Mouse (Mus musculus) left cerebral cortex, adult 18-20 months (tissue): ENCODE results near the gene Plcxd2. TPM values are rescaled to one million over a fixed set of nuclear protein-coding genes. Genes with fewer than 3 reads are reported as not detected.

Experiments
- DNase-seq, 2 experiments: peaks; one replicate each; pipeline ENCODE4 v3.0.0; 2021 to 2022; ENCODE audit warnings: low spot score in 2 of 2, mixed read lengths in 1 of 2
- total RNA-seq, 2 experiments: library from RNA; stranded (reverse); gene quantifications; 2 replicates each; pipeline ENCODE4 v1.2.3; 2021

The Plcxd2 gene
- total RNA-seq, 2 experiments from 2014 or later, result 71.3 to 82.2 TPM

DNA sequence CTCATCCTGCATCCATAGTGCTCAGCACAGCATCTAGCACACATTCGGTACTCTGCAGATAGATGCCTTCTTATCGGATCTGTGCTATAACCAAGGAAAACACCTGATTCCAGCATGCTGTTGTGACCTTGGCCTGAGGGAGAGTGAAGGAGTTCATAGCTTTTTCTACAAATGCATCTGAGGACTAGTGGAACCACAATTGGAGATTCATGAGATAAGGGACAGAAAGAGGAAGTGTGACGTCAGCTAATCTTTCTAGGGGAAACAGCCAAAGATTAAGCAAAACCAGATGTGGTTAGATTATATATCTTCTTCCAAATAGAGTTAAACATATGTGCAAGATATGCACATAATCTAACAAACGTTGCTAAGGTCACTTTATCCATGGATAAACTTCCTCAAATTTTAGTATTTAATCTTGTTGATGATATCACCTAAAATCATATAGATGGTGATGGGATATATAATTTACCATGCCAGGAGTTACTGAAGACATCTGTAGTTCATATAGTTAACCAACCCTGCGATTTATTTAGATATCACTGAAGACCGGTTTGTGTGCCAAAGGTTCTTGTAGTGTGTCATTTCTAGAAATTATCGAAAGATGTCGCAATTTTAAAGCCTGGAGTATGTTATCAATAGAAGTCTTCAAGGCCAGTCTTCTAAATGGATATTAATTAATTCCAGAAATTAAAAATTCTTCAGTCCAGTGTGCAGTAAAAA lies 67.7 kb downstream of the Plcxd2 start:
- DNase-seq, result no peak

DNA sequence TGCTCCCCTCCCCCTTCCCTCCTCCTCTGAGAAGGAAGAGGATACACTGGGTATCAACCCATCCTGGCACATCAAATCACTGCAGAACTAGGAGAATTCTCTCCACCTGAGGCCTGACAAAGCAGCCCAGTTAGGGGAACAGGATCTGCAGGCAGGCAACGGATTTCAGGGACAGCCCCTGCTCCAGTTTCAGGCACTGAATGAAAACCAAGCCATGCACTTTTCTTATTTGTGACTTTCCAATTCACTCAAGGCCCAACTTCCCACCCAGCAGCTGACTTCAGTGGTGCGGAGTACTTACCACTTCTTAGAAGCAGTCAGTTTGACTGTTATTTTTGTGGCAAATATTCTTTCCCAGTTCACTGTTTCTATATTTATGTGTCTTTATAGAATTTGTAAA lies 69.3 kb downstream of the Plcxd2 start:
- DNase-seq, result no peak

- no peak for DNase-seq
These were observed 70.6 kb downstream of the Plcxd2 start for GRCm38 (mm10) chr16:45939436-45939835.

- no peak for DNase-seq
These were observed 72.6 kb downstream of the Plcxd2 start for GRCm38 (mm10) chr16:45937381-45937780.

DNA sequence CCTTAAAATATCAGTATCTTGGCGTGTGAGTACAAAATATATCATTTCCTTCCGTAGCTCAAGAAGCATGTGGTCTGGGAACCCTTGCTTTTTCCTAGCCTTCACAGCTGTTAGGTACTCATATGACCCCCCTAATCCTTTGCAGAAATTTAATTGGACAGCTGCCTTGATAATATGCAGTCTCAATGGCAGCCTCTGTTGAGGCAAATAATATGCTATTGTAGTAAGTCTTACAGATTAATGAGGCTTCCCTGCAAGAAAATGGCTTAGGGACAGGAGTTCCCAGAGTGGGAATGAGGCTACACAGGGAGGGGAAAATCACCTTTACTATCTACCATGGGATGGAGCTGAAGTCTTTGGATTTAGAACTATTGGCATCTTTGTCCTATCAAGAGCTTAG lies 73.5 kb downstream of the Plcxd2 start:
- DNase-seq, result no peak

- DNase-seq, result no peak
These were observed 74.0 kb downstream of the Plcxd2 start for GRCm38 (mm10) chr16:45935956-45936483.

GRCm38 (mm10) chr16:45934721-45935407 lies 75.2 kb downstream of the Plcxd2 start:
- no peak for DNase-seq

DNA sequence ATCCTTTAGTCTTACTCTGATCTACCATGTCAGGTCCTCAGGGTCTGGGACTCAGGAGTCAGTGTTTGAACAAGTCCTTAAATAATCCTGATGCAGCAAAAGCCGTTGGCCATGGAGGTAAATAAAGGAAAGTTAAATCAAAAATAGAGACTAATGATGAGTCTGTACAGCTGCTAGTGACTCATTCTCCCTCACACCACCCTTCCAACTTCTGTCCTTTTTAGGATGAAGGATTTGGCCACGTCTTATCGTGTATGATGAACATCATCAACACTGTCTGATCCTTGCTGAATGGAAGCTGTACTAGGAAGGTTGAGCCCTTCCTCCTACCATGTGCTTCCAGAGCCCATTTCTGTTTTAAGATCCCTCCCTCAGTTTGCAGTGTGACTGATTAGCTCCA lies 79.7 kb downstream of the Plcxd2 start:
- DNase-seq, result no peak

DNA sequence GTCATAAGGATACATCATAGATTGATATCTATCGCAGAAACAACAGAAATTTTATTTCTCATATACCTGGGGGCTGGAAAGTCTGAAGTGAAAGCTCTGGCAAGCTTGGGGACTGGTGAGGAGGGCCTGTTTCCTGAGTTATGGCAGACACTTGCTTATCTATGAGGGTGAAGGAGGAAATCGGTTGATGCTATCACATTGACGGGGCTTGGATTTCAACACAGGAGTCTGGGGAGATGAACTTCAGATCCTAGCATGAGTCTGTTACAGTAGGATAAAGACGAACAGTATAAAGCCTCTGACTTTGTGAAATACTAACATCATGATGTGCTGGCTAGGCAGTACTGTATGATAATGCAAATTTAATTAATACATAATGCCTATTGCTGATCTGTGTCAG lies 81.9 kb downstream of the Plcxd2 start:
- DNase-seq, result no peak

DNA sequence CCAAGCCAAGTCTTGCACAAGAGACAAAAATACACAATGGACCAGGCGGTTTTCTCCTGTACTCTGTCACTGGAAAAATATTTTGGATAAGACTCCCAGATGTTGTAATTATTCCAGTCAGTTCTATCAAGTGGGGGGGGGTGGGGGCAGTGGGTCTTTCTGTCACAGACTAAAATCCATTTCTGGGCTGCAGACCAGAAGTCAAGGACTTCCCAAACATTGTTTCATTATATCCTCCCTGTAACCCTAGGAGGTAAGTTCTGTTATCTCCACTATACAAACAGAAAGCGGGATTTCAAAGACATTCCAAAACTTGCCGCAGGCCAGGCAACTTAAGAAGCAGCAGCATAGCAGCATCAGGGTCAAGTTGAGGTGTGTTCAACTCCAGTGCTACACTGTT lies 82.4 kb downstream of the Plcxd2 start:
- no peak for DNase-seq

DNA sequence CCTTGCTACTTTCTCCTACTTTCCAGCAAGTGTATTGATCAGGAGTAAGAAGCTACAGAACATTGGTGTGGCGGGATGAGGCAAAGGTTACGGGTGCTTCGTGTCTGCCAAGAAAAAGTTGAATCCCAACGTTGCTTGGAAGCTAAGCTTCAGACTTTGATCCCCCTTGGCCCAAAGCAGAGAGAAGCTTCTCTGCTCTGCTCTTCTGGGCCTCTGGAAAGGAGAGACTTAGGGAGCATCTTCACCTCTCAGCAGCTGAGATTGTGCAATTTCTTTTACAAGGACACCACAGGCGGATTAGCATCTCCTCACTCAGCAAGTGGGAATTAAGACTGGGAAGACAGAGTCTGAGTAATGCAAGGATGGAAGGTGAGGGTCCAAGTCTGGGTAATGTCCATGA lies 83.1 kb downstream of the Plcxd2 start:
- no peak for DNase-seq

DNA sequence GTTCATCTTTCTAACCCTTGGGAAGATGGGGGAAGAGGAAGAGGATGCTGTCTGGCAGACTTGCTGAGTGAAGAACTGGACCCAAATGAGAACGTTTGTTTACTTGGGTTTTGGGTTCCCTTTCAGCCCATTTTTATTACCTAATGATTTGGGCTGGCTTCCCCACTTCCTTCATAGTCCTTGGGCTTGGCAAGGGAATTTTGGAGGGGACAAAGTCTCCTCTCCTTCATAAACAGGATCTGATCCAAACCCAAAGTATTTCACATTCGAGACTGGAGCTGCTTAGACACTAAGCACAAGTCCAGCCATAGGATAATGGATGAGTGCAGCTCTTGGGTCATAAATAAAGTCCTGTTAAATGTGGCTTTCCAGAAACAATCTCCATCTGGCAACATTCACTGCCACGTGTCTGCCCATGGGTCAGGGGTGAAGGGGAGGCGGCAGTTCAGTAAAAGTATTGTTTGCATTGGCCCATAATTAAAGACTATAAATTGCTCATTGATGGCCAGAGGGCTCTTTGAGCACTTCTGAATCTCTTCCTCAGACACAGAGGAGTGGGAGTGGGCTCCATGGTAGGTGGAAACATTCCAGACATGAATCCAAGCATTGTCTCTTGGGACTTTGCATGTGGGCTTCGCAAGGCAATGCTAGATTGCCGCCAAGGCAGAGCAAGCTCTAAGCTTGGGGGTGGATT lies 86.1 kb downstream of the Plcxd2 start:
- DNase-seq, result no peak

DNA sequence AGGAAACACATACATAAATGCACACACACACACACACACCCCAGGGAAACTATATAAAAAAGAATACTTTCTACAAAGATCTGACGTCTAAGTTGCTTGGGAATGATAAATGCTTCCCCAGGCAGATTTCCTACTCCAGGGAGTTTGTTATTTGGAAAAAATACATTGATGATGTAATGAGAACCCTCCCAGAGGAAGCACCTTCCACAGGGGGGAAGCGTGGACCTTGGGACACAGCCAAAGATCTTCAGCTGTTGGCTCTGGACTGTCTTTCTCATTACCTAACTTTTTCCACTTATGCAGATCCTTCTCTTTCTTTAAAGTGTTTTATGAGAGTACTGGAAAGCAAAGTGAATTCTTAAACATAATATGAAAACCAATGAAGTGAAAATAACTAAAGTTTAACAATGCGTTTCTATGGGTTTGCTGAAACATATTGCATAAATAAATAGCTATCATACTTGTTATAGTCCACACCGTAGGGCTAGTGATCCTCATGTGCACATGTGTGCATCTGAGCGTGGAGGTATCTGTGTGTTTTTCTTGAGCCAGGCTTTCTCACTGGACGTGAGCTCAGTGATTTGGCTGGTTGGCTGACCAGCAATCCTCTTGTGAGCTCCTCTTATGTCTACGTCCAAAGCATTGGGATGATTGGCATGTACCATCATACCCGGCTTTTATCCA lies 87.3 kb downstream of the Plcxd2 start:
- DNase-seq, result no peak

GRCm38 (mm10) chr16:45919572-45919971 lies 90.4 kb downstream of the Plcxd2 start:
- peak in 1 of 2 experiments; percentile 30 for DNase-seq

Other genes with a start within 250 kb of the Plcxd2 start
- gene Phldb2, start 56.6 kb downstream of the Plcxd2 start, total RNA-seq, result 1 to 10 TPM; 8.0 to 8.5 TPM
- under 1 TPM in 1 of 2 experiments, not detected in 1; 0.16 TPM for gene Cd96, start 110.0 kb upstream of the Plcxd2 start, total RNA-seq
- 10 to 100 TPM; 14.3 to 15.9 TPM for gene Gm4737, start 144.9 kb upstream of the Plcxd2 start, total RNA-seq